Mouse (Mus musculus) hindbrain, embryonic 13.5 days (tissue): ENCODE results near the gene Skor1. TPM values are rescaled to one million over a fixed set of nuclear protein-coding genes. Genes with fewer than 3 reads are reported as not detected.

Source experiments
- ATAC-seq: fragments of 200-750 bp; cut with Nextera tagmentation; 2 replicates; pipeline ENCODE4 v1.8.0; 2017; ENCODE audit warnings: moderate TSS enrichment; ENCODE audit not compliant: low FRiP score
- H3K27ac ChIP-seq: fragments of 300-500 bp; sonication (generic); 2 replicates; pipeline ENCODE4 v1.5.1; 2015; ENCODE audit warnings: inconsistent platforms, mild to moderate bottlenecking, moderate library complexity
- H3K27me3 ChIP-seq: fragments of 300-500 bp; sonication (generic); 2 replicates; pipeline ENCODE4 v1.6.1; 2015; ENCODE audit warnings: mild to moderate bottlenecking, inconsistent platforms
- H3K36me3 ChIP-seq: fragments of 300-500 bp; sonication (generic); 2 replicates; pipeline ENCODE4 v1.6.1; 2015; ENCODE audit warnings: mild to moderate bottlenecking, inconsistent platforms
- H3K4me1 ChIP-seq: fragments of 300-500 bp; sonication (generic); replicated peaks from 2 replicates; pipeline ENCODE4 v1.6.1; 2015; ENCODE audit warnings: inconsistent platforms
- H3K4me2 ChIP-seq: fragments of 300-500 bp; sonication (generic); 2 replicates; pipeline ENCODE4 v1.6.1; 2015; ENCODE audit warnings: inconsistent platforms, mild to moderate bottlenecking, moderate library complexity
- H3K4me3 ChIP-seq: fragments of 300-500 bp; sonication (generic); 2 replicates; pipeline ENCODE4 v1.5.1; 2015; ENCODE audit warnings: mild to moderate bottlenecking, inconsistent platforms
- H3K9ac ChIP-seq: fragments of 300-500 bp; sonication (generic); 2 replicates; pipeline ENCODE4 v1.6.1; 2015; ENCODE audit warnings: mild to moderate bottlenecking, inconsistent platforms
- H3K9me3 ChIP-seq: fragments of 300-500 bp; sonication (generic); 2 replicates; pipeline ENCODE4 v1.6.1; 2016; ENCODE audit warnings: inconsistent platforms
- whole genome bisulfite sequencing: fragments of 180-500 bp; shearing (Covaris S2); methylation state at CpG from one replicate; pipeline ENCODE4 v1.1.7; 2015; 5-methylcytosine and 5-hydroxymethylcytosine counted together
- polyA plus RNA-seq: library from polyadenylated mRNA; unstranded; fragments of >200 nt; fragmentation: Nextera tagmentation; extraction: Ambion mirVana; gene quantifications from 2 replicates; pipeline ENCODE4 v1.2.1, GENCODE M21; 2015

Gene Skor1
- polyA plus RNA-seq, 1 experiment from 2014 or later, result 25.5 TPM

DNA sequence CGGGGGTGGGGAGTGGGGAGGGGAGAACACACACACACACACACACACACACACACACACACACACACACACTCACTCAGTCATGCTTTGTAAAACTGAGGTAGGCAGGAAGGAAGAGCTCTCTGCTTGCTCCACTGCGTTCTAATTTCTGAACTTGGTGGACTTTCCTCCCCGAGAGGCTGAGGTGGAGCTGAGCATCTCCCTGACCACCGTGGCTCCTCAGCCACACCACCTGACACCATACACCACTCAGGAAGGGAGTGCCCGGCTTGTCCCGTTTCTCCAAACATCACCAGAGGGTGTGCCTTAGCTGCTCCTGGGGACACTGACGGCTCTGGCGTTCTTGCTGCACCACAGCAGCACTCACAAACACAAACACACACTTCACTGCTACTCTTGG lies 29.5 kb upstream of the Skor1 start:
- Histone ChIP-seq H3K27ac (no peak overlapping the region), H3K36me3 (peaks cover 4% of the 10 kb centered on the region), H3K4me1 (peaks cover 42% of the 10 kb centered on the region), H3K9me3 (no peaks in the 10 kb centered on the region), H3K27me3 (peaks cover 4% of the 10 kb centered on the region; the same call in 1 of the 2 replicates), H3K4me2 (no peak overlapping the region), H3K9ac (no peak overlapping the region), H3K4me3 (no peak overlapping the region)
- ATAC-seq, result no peak
- 88% methylated on average over 8 of the region's 8 CpGs for WGBS

DNA sequence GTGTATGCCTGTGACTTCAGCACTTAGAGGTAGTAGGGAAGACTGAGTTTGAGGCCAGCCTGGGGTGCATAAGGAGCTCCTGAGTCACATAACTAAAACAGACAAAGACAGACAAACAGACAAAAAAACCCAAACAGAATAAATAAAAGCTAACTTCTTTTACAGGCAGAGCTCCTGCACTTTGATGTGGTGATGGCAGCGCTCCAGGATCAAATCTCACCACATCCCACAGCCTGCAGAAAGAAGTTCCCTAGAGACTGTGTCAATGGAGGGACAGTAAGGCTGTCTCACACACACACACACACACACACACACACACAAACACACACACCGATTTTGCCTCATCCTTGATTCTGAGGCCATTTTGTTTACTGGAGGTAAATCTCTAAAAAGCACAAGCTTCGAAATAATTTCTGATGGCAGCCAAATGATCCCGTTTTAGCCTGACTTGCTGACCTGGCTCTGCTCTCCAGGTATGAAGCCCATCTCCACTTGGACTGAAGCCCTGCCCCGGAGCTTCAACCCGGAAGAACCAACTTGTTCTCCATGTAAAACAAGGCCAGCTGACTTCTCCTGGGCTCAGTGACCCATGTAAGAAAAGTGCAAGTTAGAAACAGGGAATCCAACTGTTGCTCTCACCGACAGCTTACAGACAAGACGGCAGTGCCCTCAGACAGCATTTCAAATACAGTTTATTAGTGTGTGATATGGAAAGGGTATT lies 25.4 kb upstream of the Skor1 start:
- Histone ChIP-seq H3K27ac (no peak overlapping the region), H3K9me3 (no peaks in the 10 kb centered on the region), H3K4me3 (no peak overlapping the region), H3K27me3 (peaks cover 4% of the 10 kb centered on the region; the same call in 1 of the 2 replicates), H3K36me3 (peaks cover 6% of the 10 kb centered on the region; the same call in 1 of the 2 replicates), H3K4me1 (peaks cover 17% of the 10 kb centered on the region), H3K9ac (no peak overlapping the region), H3K4me2 (no peak overlapping the region)
- ATAC-seq, result no peak
- 79% methylated on average over 8 of the region's 8 CpGs for WGBS

DNA sequence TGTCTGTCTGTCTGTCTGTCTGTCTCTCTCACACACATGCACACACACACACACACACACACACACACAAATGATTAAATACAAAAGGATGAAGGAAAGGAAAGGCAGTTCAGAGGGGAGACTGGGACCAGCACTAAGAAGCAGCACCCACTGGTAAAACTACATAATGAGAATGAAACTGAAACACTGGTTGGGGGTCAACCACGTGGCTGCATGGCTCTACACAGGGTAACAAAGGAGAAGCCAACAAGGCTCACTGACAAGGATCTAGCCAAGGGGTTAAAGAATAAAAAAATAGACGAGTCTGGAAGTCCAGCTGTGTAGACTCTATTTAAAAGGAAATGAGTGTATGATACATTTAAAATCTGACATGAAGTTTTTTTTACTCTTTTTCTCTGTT lies 23.2 kb upstream of the Skor1 start:
- Histone ChIP-seq H3K9ac (no peak overlapping the region), H3K4me2 (no peak overlapping the region), H3K36me3 (peaks cover 10% of the 10 kb centered on the region; the same call in 1 of the 2 replicates), H3K27me3 (no peaks in the 10 kb centered on the region), H3K27ac (no peak overlapping the region), H3K4me3 (no peak overlapping the region), H3K9me3 (no peaks in the 10 kb centered on the region), H3K4me1 (peaks cover 12% of the 10 kb centered on the region)
- 37% methylated on average over 2 of the region's 2 CpGs for whole genome bisulfite sequencing
- ATAC-seq, result no peak

DNA sequence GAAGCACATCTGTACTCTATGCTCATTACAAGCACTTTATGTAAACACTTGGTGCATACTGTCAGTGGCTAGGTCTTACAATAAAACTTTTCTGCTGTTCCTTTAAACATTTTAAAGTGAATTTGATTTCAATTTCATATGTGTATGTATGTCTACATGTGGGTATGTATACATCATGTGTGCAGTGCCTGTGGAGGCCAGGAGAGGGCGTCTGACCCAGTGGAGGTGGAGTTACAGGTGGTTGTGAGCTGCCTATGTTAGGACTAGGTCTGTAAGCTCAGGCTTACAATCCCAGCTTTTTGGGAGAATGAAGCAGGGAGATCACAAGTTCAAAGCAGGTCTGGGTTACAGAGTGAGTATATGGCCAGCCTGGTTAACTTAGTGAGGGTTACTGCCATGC lies 20.4 kb upstream of the Skor1 start:
- H3K27ac ChIP-seq, result no peak overlapping the region
- H3K27me3 ChIP-seq, result no peaks in the 10 kb centered on the region

DNA sequence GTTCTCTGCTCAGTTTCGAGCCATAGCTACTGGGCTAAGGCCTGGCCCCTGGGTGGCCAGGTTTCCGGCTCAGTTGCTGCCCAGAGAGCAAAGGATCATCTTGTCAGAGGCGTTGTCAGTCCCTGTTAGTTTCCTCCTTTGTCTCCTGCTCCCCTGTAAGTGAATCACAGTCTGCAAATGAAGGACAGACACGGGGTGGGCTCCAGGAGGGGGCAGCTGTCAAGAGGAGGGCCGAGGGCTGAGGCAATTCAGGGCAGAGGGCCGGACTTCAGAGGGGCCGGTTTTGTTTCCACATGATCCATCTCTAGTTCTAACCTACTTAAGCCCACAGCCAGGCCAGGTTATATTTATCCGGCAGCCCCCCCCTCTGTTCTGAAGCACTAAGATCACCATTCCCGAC lies 16.3 kb upstream of the Skor1 start:
- Histone ChIP-seq H3K36me3 (peaks cover 23% of the 10 kb centered on the region; the same call in 1 of the 2 replicates), H3K27me3 (0 out of 2 replicates have a peak, but pooled peaks cover 3% of the 10 kb centered on the region), H3K4me1 (peaks cover 15% of the 10 kb centered on the region), H3K9ac (no peak overlapping the region), H3K4me3 (no peak overlapping the region), H3K9me3 (no peaks in the 10 kb centered on the region), H3K27ac (no peak overlapping the region), H3K4me2 (no peak overlapping the region)
- WGBS, result 23% methylated on average over 9 of the region's 9 CpGs
- no peak for ATAC-seq

More for the DNA sequence above, 20.4 kb upstream of the Skor1 start:
- Histone ChIP-seq H3K4me1 (peaks cover 15% of the 10 kb centered on the region), H3K9ac (no peak overlapping the region), H3K36me3 (peaks cover 10% of the 10 kb centered on the region; the same call in 1 of the 2 replicates), H3K9me3 (no peaks in the 10 kb centered on the region), H3K4me2 (no peak overlapping the region), H3K4me3 (no peak overlapping the region)
- ATAC-seq, result no peak
- WGBS, result 94% methylated on average over 1 of the region's 1 CpGs

DNA sequence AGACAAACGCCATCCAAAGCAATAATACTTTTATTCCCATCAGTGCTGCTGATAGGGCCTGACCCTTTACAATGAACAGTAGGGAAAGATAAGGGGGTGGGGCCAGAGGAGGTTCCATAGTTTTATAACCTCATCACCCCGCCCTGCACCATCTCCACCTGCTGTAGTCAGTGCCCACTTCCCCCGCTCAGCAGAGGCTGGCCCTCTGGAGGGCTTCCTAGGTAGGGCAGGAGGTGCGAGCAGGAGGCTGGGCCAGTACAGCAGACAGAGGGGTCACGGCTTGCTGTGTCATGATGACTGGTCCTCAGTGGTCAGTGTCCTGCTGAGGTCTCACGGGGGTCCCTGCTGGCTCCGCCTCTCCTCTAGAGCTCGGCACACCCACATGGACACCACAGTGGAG lies 15.0 kb upstream of the Skor1 start:
- Histone ChIP-seq H3K36me3 (peaks cover 16% of the 10 kb centered on the region; the same call in 1 of the 2 replicates), H3K27me3 (peaks cover 12% of the 10 kb centered on the region; the same call in 1 of the 2 replicates), H3K9ac (no peak overlapping the region), H3K4me3 (no peak overlapping the region), H3K4me2 (no peak overlapping the region), H3K9me3 (no peaks in the 10 kb centered on the region), H3K27ac (no peak overlapping the region), H3K4me1 (peaks cover 22% of the 10 kb centered on the region)
- WGBS, result 69% methylated on average over 8 of the region's 8 CpGs
- ATAC-seq, result 0 out of 2 replicates have a peak, but pooled peaks have one; percentile 34

DNA sequence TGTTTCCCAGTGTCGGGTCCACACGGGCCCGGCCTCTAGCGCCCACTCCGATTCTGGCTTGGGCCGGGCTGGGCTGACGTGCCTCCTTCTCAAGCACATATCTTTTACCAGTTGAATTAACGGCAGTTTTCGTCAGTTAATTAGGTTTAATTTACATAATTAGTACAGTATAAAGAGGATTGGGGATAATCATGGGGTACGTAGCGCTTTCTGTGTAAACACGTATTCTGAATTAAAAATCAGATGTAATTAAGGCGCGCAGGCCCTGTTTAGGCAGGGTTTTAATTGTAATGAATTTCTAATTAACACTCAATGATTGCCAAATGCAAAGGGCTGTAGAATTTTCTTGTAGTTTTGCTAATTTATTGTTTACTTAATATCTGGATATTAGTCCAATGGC lies 3.2 kb upstream of the Skor1 start:
- peaks cover 91% of the 10 kb centered on the region for H3K27me3 ChIP-seq
- peak overlapping the region; percentile 51 for H3K4me3 ChIP-seq
- H3K27ac ChIP-seq, result peak overlapping the region; percentile 92
- WGBS, result 16% methylated on average over 14 of the region's 14 CpGs
- H3K4me1 ChIP-seq, result peaks cover 53% of the 10 kb centered on the region
- peak overlapping the region; percentile 67 for H3K4me2 ChIP-seq
- H3K9me3 ChIP-seq, result no peaks in the 10 kb centered on the region
- no peak for ATAC-seq
- H3K9ac ChIP-seq, result 0 out of 2 replicates have a peak overlapping the region, but pooled peaks have one; percentile 46
- H3K36me3 ChIP-seq, result no peaks in the 10 kb centered on the region

DNA sequence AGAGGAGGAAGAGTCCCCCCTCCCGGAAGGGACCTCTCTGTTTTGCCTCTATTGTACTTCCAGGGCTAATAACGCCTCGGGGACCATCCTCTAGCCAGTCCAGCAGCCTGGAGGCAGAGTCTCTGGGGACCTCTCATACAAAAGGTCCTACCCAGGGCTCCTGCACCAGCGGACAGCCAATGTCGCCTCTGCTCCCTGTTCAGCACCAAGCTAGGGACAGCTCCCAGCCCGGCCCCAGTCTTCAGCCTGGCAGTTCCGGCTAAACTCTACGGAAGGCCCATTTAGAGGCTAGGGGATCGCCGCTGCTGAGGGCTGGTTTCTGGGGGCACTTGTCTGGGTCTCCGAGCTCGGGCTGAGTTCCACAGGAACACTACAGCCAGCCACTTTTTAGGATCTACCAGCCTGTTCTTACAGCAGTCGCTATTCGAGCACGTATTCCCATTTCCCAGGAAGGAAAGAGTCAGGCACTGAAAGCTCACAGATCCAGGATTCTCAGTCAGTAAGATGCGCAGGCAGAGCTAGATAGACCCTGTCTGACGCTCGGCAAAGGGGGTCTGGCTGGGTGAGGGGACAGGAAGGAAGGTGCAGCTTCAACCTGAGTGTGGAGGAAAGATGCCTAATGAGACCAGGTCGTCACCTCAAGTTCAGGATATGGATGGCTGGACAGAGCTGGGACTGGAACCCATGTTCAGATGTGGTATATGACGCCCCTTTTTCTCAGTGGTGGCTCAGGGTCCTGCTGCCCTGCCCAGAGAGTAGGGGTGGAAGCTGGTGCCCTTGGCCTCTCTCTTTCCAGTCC lies 2.5 kb upstream of the Skor1 start:
- H3K4me3 ChIP-seq, result peak overlapping the region; percentile 51
- H3K4me1 ChIP-seq, result peaks cover 59% of the 10 kb centered on the region
- 0 out of 2 replicates have a peak, but pooled peaks have one; percentile 43 for ATAC-seq
- peak overlapping the region; percentile 92 for H3K27ac ChIP-seq
- no peaks in the 10 kb centered on the region for H3K36me3 ChIP-seq
- H3K4me2 ChIP-seq, result peak overlapping the region; percentile 67
- H3K9ac ChIP-seq, result peak overlapping the region; percentile 85
- WGBS, result 1% methylated on average over 20 of the region's 20 CpGs
- no peaks in the 10 kb centered on the region for H3K9me3 ChIP-seq
- peaks cover 92% of the 10 kb centered on the region for H3K27me3 ChIP-seq

DNA sequence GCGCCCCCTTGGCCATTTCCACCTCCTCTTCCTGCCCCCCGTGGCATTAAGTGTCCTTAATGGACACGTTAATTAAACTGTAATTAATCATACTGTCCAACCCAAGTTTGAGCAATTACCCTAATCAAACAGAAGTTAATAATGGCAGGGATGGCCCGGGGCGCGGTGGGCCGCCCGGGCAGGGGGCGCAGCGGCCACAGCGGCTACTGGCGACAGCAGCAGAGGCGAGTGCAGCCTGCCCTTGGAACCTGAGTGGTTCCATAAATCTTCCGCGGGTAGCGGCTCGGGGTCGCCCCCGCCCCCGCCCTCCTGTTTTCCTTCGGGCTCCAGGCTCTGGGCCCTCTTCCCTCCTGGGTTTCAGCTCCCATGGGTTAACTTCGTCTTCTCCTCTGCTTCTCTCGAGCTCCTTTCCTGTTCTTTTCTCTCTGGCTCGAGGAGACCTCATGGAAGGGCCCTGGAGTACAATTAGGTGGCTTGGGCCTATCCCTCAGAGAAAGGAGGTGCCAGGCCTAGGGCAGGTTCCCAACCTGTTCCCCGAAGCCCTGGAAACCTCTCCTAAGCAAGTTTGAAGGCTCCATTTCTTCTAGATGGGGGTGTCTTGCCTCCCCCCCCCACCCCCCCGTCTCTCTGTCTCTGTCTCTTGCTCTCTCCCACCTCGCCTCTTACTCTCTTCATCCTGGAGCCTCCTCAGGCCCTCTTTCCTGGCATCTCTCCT lies 1.5 kb upstream of the Skor1 start:
- ATAC-seq, result no peak
- peak overlapping the region; percentile 67 for H3K4me2 ChIP-seq
- peak overlapping the region; percentile 51 for H3K4me3 ChIP-seq
- peak overlapping the region; percentile 85 for H3K9ac ChIP-seq
- WGBS, result 2% methylated on average over 27 of the region's 27 CpGs
- H3K36me3 ChIP-seq, result no peaks in the 10 kb centered on the region
- peaks cover 96% of the 10 kb centered on the region for H3K27me3 ChIP-seq
- H3K9me3 ChIP-seq, result no peaks in the 10 kb centered on the region
- peaks cover 69% of the 10 kb centered on the region for H3K4me1 ChIP-seq
- H3K27ac ChIP-seq, result peak overlapping the region; percentile 92

DNA sequence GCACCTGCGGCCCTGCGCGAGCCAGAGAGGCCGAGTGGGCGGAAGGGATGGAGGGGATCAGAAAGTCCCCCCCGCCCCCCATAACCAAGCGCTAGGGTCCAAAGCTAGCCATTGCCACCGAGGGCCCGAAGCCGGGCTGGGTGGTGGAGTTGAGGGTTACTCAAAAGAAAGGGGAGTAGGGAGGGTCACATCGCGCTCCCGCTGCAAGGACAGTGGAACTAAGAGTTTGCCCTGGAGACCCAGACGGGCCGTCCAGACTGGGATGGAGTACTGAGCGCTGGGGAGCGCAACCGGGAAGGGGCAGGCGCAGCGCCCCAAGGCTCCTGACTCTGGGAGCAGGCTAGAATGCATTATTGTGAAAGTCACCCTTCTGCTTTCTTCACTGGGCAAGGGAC lies 608 bp upstream of the Skor1 start:
- Histone ChIP-seq H3K27me3 (peaks cover 98% of the 10 kb centered on the region), H3K27ac (peak overlapping the region; percentile 92), H3K4me1 (peaks cover 78% of the 10 kb centered on the region)

DNA sequence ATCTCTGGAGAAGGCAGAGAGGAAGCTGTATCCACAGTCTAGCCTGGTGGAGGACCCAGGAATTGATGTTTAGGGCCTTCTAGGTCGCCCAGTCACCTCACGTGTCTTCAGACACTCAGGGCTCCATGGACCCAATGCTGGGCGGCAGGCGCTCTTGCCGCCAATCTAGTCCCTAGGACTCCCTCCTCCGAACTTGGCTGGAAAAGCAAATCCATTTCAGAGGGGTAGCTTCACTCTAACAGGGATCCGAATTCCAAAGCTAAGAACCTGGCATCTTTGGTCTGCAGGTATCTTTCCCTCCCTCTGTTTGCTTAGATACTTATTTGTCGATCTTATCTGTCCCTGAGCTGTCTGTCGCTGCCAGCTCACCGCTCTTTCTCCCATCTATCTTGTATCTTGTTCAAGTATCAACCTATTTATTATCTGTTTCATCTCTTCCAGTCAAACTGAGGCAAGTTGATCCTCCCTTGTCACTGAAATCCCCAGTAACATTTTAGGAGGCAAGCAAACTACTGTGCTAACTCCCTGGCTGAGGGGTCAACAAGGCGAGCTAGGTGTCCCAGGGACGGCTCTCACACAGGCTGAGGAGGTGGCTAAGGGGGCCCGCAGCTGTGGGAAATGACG lies 863 bp downstream of the Skor1 start:
- H3K27me3 ChIP-seq, result peaks cover 100% of the 10 kb centered on the region
- no peaks in the 10 kb centered on the region for H3K9me3 ChIP-seq
- 1% methylated on average over 14 of the region's 14 CpGs for WGBS
- H3K36me3 ChIP-seq, result no peaks in the 10 kb centered on the region
- H3K9ac ChIP-seq, result peak overlapping the region; percentile 85
- H3K4me1 ChIP-seq, result peaks cover 92% of the 10 kb centered on the region
- ATAC-seq, result no peak
- H3K27ac ChIP-seq, result peak overlapping the region; percentile 92
- H3K4me2 ChIP-seq, result peak overlapping the region; percentile 67
- peak overlapping the region; percentile 51 for H3K4me3 ChIP-seq

More for the DNA sequence above, 608 bp upstream of the Skor1 start:
- ATAC-seq, result no peak
- peak overlapping the region; percentile 85 for H3K9ac ChIP-seq
- H3K4me2 ChIP-seq, result peak overlapping the region; percentile 67
- no peaks in the 10 kb centered on the region for H3K9me3 ChIP-seq
- no peaks in the 10 kb centered on the region for H3K36me3 ChIP-seq
- peak overlapping the region; percentile 51 for H3K4me3 ChIP-seq
- WGBS, result under 1% methylated on average over 20 of the region's 20 CpGs
